Mouse (Mus musculus) bone marrow macrophage, adult 2 months (primary cell): ENCODE results near the gene Snx11. TPM values are rescaled to one million over a fixed set of nuclear protein-coding genes. Genes with fewer than 3 reads are reported as not detected.

Experiments used
- H3K27ac ChIP-seq: 2 replicates; pipeline ENCODE4 v1.5.1; 2012; ENCODE audit warnings: low read depth, low read length; ENCODE audit not compliant: insufficient read depth
- H3K4me1 ChIP-seq: 2 replicates; pipeline ENCODE4 v1.6.1; 2012; ENCODE audit warnings: low read length; ENCODE audit not compliant: control insufficient read depth, insufficient read depth
- H3K4me3 ChIP-seq: 2 replicates; pipeline ENCODE4 v1.5.1; 2012; ENCODE audit warnings: mild to moderate bottlenecking, low read length, moderate library complexity; ENCODE audit not compliant: insufficient read depth
- CTCF ChIP-seq: IDR thresholded peaks from 2 replicates; pipeline ENCODE4 v1.5.1; 2012; ENCODE audit warnings: low read depth, mild to moderate bottlenecking, low read length, moderate library complexity
- POLR2A ChIP-seq: IDR thresholded peaks from 2 replicates; pipeline ENCODE4 v1.6.1; 2012; ENCODE audit warnings: mild to moderate bottlenecking, low read depth, low read length, borderline replicate concordance
- polyA plus RNA-seq: library from polyadenylated mRNA; stranded (reverse); fragments of >200 nt; gene quantifications from 2 replicates; pipeline ENCODE4 v1.2.4, GENCODE M21; 2012; ENCODE audit not compliant: missing spikeins, insufficient read depth, insufficient read length

Gene Snx11
- polyA plus RNA-seq = 37.0 and 37.8 TPM in 2 replicates

DNA sequence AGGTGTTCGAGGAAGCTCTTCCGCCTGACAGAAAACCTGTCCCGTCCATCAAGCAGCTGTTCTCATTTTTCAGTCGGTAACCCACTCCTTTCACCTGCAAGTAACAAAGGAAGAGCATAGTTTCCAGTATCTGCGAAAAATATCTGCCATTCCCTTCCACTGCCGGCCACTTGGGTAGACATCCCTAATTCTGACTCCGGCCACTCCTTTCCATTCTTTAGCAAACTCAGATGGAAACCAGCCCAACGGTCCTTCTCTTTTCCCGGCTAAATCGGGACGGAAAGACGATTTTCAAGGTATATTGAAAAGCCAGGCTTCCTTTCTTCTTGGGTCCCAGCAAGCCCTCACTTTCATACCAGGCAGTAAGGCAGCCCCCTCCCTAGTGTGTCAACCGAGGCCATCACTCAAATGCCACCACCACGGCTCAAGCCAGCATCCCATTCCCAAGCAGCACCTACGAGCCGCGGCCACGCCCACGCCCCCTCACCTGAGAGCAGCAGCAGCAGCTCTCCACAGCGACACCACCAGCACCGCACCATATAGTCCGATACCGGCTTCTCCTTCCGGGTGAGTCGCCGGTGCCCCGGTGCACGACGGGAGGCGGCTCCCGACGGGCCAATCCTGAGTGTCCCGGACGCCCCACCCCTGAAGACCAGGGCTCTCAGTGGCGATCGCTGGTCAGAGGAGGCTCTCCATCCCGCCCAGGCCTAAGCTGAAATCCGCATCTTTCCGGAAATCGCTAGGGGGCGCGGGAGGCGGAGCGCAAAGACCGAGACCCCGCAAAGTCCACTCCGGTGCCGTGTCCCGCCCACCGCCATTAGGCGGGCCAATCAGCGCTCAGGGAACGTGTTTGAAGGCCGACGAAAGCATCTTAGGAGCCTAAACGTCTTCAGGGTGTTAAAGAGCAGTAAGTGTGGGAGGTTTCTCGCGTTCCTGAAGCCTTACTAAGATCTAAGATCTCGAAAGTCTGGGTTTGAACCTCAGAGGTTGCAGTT is at the start of gene Snx11:
Gene Snx11, minus strand, starts transcription at position 592 of the 995 bp plus-strand sequence.
- H3K4me1 ChIP-seq = peaks cover 25% of the 10 kb centered on the region
- H3K4me3 ChIP-seq = peak within 1 kb of the TSS; percentile 89
- TF ChIP-seq CTCF = no peak
- TF ChIP-seq POLR2A = peak; percentile 52; the same call in 1 of the 2 replicates
- H3K27ac ChIP-seq = peak within 1 kb of the TSS; percentile 88

GRCm38 (mm10) chr11:96826481-96826880 is 49.1 kb upstream of the Snx11 start:
- H3K27ac ChIP-seq = no peak overlapping the region

GRCm38 (mm10) chr11:96824783-96825495 is 47.6 kb upstream of the Snx11 start:
- peak overlapping the region; percentile 43 for H3K4me3 ChIP-seq
- peaks cover 49% of the 10 kb centered on the region for H3K4me1 ChIP-seq
- peak overlapping the region; percentile 69 for H3K27ac ChIP-seq
- TF ChIP-seq POLR2A (no peak), CTCF (no peak)

More at GRCm38 (mm10) chr11:96826481-96826880, 49.1 kb upstream of the Snx11 start:
- Histone ChIP-seq H3K4me3 (peak overlapping the region; percentile 43), H3K4me1 (peaks cover 40% of the 10 kb centered on the region)
- TF ChIP-seq CTCF (no peak), POLR2A (no peak)

GRCm38 (mm10) chr11:96823880-96824782 is 46.8 kb upstream of the Snx11 start:
- Histone ChIP-seq H3K4me3 (peak overlapping the region; percentile 67), H3K4me1 (peaks cover 54% of the 10 kb centered on the region), H3K27ac (peak overlapping the region; percentile 69)
- no peak for TF ChIP-seq POLR2A
- no peak for TF ChIP-seq CTCF

DNA sequence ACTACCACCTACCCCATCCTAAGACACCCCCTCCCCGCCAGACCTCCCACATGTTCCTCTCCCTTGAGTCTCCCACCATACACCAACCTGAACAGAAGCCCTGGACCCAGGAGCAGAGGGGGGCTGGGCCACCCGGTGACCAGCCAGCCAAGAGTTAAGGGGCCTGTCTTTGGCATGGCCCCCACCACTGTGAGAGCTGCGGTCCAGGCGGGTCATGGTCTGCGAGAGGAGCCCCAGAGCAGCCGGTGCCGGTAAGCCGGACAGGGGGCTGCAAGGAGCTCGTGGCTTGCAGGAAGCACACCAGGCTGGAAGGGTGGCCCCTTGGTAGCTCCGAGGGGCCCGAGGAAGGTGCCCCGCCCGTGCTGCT is 46.1 kb upstream of the Snx11 start:
- Histone ChIP-seq H3K4me3 (peak overlapping the region; percentile 67), H3K27ac (peak overlapping the region; percentile 69), H3K4me1 (peaks cover 54% of the 10 kb centered on the region)
- TF ChIP-seq CTCF (no peak), POLR2A (no peak)

- H3K27ac ChIP-seq = peak overlapping the region; percentile 69
- H3K4me3 ChIP-seq = peak overlapping the region; percentile 67
- H3K4me1 ChIP-seq = peaks cover 53% of the 10 kb centered on the region
- TF ChIP-seq CTCF = no peak
- no peak for TF ChIP-seq POLR2A
These were observed 45.5 kb upstream of the Snx11 start for GRCm38 (mm10) chr11:96822675-96823470.

GRCm38 (mm10) chr11:96821956-96822355 is 44.6 kb upstream of the Snx11 start:
- Histone ChIP-seq H3K4me1 (peaks cover 44% of the 10 kb centered on the region), H3K4me3 (peak overlapping the region; percentile 24), H3K27ac (peak overlapping the region; percentile 34; the same call in 1 of the 2 replicates)
- TF ChIP-seq CTCF (no peak), POLR2A (no peak)

- no peak overlapping the region for H3K27ac ChIP-seq
- TF ChIP-seq CTCF (no peak), POLR2A (no peak)
These were observed 40.9 kb upstream of the Snx11 start for GRCm38 (mm10) chr11:96818128-96818710.

DNA sequence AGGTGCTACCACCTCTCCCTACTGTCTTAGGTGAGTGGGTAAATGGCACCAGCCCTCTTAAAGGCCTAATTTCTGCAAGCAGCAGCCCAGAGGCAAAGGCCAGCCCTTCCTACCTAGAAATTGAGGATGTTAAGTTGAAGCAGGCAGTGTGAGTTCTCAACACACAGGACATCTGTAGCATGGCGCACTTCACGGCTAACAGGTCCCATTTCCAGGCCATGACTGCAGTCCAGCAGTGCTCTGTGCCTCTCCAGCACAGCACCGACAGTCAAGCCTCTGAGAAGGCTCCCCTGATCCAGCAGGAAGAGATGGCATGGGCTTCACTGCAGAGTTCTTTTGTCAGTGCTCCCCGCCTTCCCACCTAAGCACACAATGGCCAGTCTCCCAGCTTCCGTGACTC is 39.6 kb upstream of the Snx11 start:
- Histone ChIP-seq H3K4me3 (no peak overlapping the region), H3K4me1 (peaks cover 24% of the 10 kb centered on the region), H3K27ac (no peak overlapping the region)
- TF ChIP-seq CTCF (no peak), POLR2A (no peak)

More at GRCm38 (mm10) chr11:96818128-96818710, 40.9 kb upstream of the Snx11 start:
- Histone ChIP-seq H3K4me3 (no peak overlapping the region), H3K4me1 (peaks cover 29% of the 10 kb centered on the region)
